Mouse (Mus musculus) thymus, postnatal 4 days (tissue): ENCODE results near the gene Sytl3.
"Not testable (repeated sequence)": the region's sequence is repeated elsewhere in the genome, so short reads cannot be mapped to it uniquely, and the experiment has no call there.

Experiments
- DNase-seq: peaks from one replicate; pipeline ENCODE4 v3.0.0; 2021

Sytl3 gene

GRCm38 (mm10) chr17:6658801-6659200 is at the start of gene Sytl3:
Gene Sytl3, plus strand, starts transcription at chr17:6659093.
- peak; percentile 77 for DNase-seq

- not testable (repeated sequence) for DNase-seq
These were observed 45.4 kb upstream of the Sytl3 start for GRCm38 (mm10) chr17:6613524-6613923.

- DNase-seq: not testable (repeated sequence)
These were observed 44.6 kb upstream of the Sytl3 start for GRCm38 (mm10) chr17:6614316-6614715.

GRCm38 (mm10) chr17:6616731-6617130 is 42.2 kb upstream of the Sytl3 start:
- DNase-seq: not testable (repeated sequence)

GRCm38 (mm10) chr17:6617689-6618400 is 41.0 kb upstream of the Sytl3 start:
- not testable (repeated sequence) for DNase-seq

GRCm38 (mm10) chr17:6619271-6619670 is 39.6 kb upstream of the Sytl3 start:
- DNase-seq: not testable (repeated sequence)

GRCm38 (mm10) chr17:6620035-6620434 is 38.9 kb upstream of the Sytl3 start:
- not testable (repeated sequence) for DNase-seq

- DNase-seq: not testable (repeated sequence)
These were observed 38.0 kb upstream of the Sytl3 start for GRCm38 (mm10) chr17:6620730-6621451.

GRCm38 (mm10) chr17:6621976-6622375 is 36.9 kb upstream of the Sytl3 start:
- DNase-seq: not testable (repeated sequence)

GRCm38 (mm10) chr17:6624926-6625558 is 33.9 kb upstream of the Sytl3 start:
- not testable (repeated sequence) for DNase-seq

GRCm38 (mm10) chr17:6630398-6630797 is 28.5 kb upstream of the Sytl3 start:
- DNase-seq: not testable (repeated sequence)

- DNase-seq: not testable (repeated sequence)
These were observed 26.0 kb upstream of the Sytl3 start for GRCm38 (mm10) chr17:6632850-6633249.

GRCm38 (mm10) chr17:6635781-6636180 is 23.1 kb upstream of the Sytl3 start:
- DNase-seq: not testable (repeated sequence)

GRCm38 (mm10) chr17:6636861-6637260 is 22.0 kb upstream of the Sytl3 start:
- DNase-seq: no peak

- not testable (repeated sequence) for DNase-seq
These were observed 21.5 kb upstream of the Sytl3 start for GRCm38 (mm10) chr17:6637434-6637833.

- not testable (repeated sequence) for DNase-seq
These were observed 20.4 kb upstream of the Sytl3 start for GRCm38 (mm10) chr17:6638444-6638843.

GRCm38 (mm10) chr17:6639486-6639885 is 19.4 kb upstream of the Sytl3 start:
- DNase-seq: not testable (repeated sequence)

GRCm38 (mm10) chr17:6640044-6640637 is 18.8 kb upstream of the Sytl3 start:
- DNase-seq: not testable (repeated sequence)

- peak; percentile 32 for DNase-seq
These were observed 18.0 kb upstream of the Sytl3 start for GRCm38 (mm10) chr17:6640771-6641429.

- not testable (repeated sequence) for DNase-seq
These were observed 14.7 kb upstream of the Sytl3 start for GRCm38 (mm10) chr17:6644210-6644609.

- not testable (repeated sequence) for DNase-seq
These were observed 14.2 kb upstream of the Sytl3 start for GRCm38 (mm10) chr17:6644673-6645072.

- DNase-seq: peak; percentile 28
These were observed 13.2 kb upstream of the Sytl3 start for GRCm38 (mm10) chr17:6645668-6646067.
